Mouse (Mus musculus) myocyte (in vitro differentiated cells): ENCODE measurements around the gene Ube2s.

ENCODE experiments used
- E2F4 ChIP-seq: IDR thresholded peaks from one replicate; pipeline ENCODE4 v1.6.1; 2011; ENCODE audit warnings: mild to moderate bottlenecking, control low read depth, moderate library complexity; ENCODE audit not compliant: insufficient read depth
- MAX ChIP-seq: IDR thresholded peaks from one replicate; pipeline ENCODE4 v1.6.1; 2011; ENCODE audit warnings: low read depth, mild to moderate bottlenecking, control low read depth
- MYOG ChIP-seq, 3 experiments: IDR thresholded peaks; one replicate each; pipeline ENCODE4 v1.6.1; 2011; ENCODE audit warnings: control low read depth in 2 of 3, low read depth in 2 of 3, mild to moderate bottlenecking in 2 of 3; ENCODE audit not compliant: insufficient read length in 2 of 3, control insufficient read depth in 1 of 3, insufficient read depth in 1 of 3
- POLR2A ChIP-seq: IDR thresholded peaks from one replicate; pipeline ENCODE4 v1.6.1; 2011; ENCODE audit warnings: low read depth, mild to moderate bottlenecking, control low read depth, moderate library complexity; ENCODE audit not compliant: insufficient read length
- POLR2AphosphoS2 ChIP-seq: IDR thresholded peaks from one replicate; pipeline ENCODE4 v1.6.1; 2011; ENCODE audit warnings: low read depth, control low read depth; ENCODE audit not compliant: insufficient read length
- TCF12 ChIP-seq: IDR thresholded peaks from one replicate; pipeline ENCODE4 v1.6.1; 2011; ENCODE audit warnings: mild to moderate bottlenecking, control low read depth; ENCODE audit not compliant: poor library complexity, insufficient read depth, severe bottlenecking
- USF1 ChIP-seq: IDR thresholded peaks from one replicate; pipeline ENCODE4 v1.6.1; 2011; ENCODE audit warnings: low read depth, mild to moderate bottlenecking, control low read depth, moderate library complexity

DNA sequence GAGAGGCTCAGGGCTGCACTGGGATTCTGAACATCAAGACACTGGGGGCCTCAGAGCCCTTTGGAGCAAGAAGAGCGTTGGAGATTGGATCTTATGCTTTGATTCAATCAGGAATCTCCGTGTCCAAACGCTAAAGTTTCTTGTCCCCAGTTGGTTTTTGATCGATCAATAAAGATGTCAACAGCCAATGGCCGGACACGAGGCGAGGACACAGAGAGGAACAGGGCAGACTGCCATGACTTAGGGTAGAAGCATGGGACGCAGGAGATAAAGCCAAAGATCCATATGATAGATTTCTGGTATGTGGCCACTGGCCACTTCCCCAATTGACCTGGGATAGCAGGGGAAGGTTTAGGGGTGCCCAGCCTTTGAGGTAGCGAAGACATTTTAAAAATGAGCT, 44.1 kb upstream of the Ube2s start:
- TF ChIP-seq USF1 = no peak
- TF ChIP-seq POLR2AphosphoS2 = no peak
- TF ChIP-seq POLR2A = no peak
- TF ChIP-seq MYOG (IDR thresholded peaks at IDR 0.05; ENCODE audit: control insufficient read depth in 1 of 3, insufficient read depth in 1 of 3, insufficient read length in 2 of 3, low read depth in 2 of 3) = no peak
- TF ChIP-seq E2F4 = no peak
- TF ChIP-seq MAX = no peak
- TF ChIP-seq TCF12 = no peak
